Mouse (Mus musculus): ENCODE results near the gene Cela1. TPM values are rescaled to one million over a fixed set of nuclear protein-coding genes. Genes with fewer than 3 reads are reported as not detected.

Gene Cela1
- polyA plus RNA-seq, 1 experiment, result 8.3 TPM

DNA sequence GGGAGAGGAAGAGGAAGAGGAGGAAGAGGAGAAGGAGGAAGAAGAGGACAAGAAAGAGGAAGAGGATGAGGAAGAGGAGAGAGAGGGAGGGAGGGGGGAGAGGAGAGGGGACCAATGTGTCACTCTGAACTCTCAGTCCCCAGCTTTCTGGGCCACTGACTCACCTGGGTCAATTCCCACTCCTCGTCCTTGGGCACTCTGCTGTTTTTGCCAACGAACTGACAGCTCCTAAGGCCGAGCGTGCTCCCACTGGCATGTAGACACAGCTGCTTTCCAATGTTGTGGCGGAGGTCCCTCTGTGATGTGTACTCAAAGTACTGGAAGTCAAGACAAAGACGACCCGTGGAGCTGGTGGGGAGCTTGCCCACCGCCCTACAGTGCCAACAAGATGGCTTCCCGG is 6.7 kb upstream of the Cela1 start:
- TF ChIP-seq CTCF (IDR thresholded peaks at IDR 0.05; ENCODE audit: extremely low read depth, insufficient read depth, low read length) (no peak), POLR2A (IDR thresholded peaks at IDR 0.05; ENCODE audit: extremely low read depth, insufficient read depth, low read length) (no peak)
- no peak overlapping the region for H3K4me3 ChIP-seq (ENCODE audit: insufficient read depth, low read length)
- no peak overlapping the region for H3K27ac ChIP-seq (ENCODE audit: insufficient read depth, low read length)
- H3K4me1 ChIP-seq (ENCODE audit: control insufficient read depth, insufficient read depth, low read length), result no peaks in the 10 kb centered on the region

DNA sequence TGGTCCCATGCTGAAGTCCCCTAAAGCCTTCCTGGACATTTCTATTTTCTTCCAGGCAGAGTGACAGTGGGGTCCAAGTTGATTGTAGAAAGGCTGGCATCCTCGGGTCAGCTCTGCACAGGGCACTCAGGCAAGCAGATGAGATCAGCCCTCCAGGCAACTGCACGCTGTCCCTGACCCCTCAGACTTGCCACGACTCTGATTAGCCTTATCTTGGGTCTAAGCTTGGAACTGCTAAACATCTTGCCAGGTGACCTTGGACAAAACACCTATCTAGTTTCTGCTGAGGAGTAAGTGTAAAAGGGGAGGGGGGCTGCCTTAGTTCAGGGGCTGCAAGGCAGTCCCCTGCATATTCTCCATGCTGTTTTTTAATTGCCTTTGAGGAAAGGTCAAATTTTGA is 4.3 kb upstream of the Cela1 start:
- no peak for TF ChIP-seq POLR2A (IDR thresholded peaks at IDR 0.05; ENCODE audit: extremely low read depth, insufficient read depth, low read length)
- TF ChIP-seq CTCF (IDR thresholded peaks at IDR 0.05; ENCODE audit: extremely low read depth, insufficient read depth, low read length), result no peak
- H3K4me3 ChIP-seq (ENCODE audit: insufficient read depth, low read length), result no peak overlapping the region
- H3K27ac ChIP-seq (ENCODE audit: insufficient read depth, low read length), result no peak overlapping the region
- no peaks in the 10 kb centered on the region for H3K4me1 ChIP-seq (ENCODE audit: control insufficient read depth, insufficient read depth, low read length)

DNA sequence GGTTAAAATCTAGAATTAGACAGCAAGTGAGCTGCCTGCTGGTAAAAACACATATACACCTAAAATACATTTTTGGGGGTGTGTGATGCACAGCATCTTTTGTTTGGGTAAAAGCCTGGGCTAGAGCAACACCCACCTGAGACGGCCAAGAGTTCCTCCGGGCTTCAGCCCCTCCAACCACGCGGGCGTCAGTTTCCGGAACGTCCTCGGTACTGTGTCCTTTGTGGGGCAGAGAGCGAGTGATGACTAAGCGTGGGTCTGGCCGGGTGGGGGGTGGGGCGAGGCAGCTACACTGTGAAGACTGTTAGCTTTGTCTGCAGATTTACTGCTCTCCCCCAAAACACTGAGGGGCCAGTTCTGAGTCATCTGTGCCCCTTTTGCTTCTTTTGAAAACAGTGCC is 732 bp downstream of the Cela1 start:
- Histone ChIP-seq H3K4me3 (ENCODE audit: insufficient read depth, low read length) (no peak overlapping the region), H3K4me1 (ENCODE audit: control insufficient read depth, insufficient read depth, low read length) (no peaks in the 10 kb centered on the region), H3K27ac (ENCODE audit: insufficient read depth, low read length) (no peak overlapping the region)
- TF ChIP-seq POLR2A (IDR thresholded peaks at IDR 0.05; ENCODE audit: extremely low read depth, insufficient read depth, low read length) (no peak), CTCF (IDR thresholded peaks at IDR 0.05; ENCODE audit: extremely low read depth, insufficient read depth, low read length) (no peak)

DNA sequence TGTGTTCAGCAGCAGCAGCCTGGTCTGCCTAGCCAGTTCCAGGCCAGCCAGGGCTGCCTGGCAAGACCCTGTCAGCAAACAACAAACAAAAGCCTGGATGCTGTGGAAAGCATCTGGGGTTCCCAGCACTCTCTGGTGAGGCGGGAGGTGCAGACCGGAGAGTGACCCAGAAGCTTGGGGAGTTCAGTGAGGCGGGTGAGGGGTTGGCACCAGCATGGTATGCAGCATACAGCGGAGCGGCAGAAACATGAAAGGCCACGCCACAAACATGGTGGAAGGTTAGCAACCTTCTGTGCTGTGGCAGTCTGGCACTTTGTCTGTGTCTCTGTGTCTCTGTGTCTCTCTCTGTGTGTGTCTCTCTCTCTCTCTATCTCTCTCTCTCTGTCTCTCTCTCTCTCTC is 1.3 kb downstream of the Cela1 start:
- H3K4me3 ChIP-seq (ENCODE audit: insufficient read depth, low read length), result no peak overlapping the region
- no peaks in the 10 kb centered on the region for H3K4me1 ChIP-seq (ENCODE audit: control insufficient read depth, insufficient read depth, low read length)
- TF ChIP-seq POLR2A (IDR thresholded peaks at IDR 0.05; ENCODE audit: extremely low read depth, insufficient read depth, low read length) (no peak), CTCF (IDR thresholded peaks at IDR 0.05; ENCODE audit: extremely low read depth, insufficient read depth, low read length) (no peak)
- no peak overlapping the region for H3K27ac ChIP-seq (ENCODE audit: insufficient read depth, low read length)

DNA sequence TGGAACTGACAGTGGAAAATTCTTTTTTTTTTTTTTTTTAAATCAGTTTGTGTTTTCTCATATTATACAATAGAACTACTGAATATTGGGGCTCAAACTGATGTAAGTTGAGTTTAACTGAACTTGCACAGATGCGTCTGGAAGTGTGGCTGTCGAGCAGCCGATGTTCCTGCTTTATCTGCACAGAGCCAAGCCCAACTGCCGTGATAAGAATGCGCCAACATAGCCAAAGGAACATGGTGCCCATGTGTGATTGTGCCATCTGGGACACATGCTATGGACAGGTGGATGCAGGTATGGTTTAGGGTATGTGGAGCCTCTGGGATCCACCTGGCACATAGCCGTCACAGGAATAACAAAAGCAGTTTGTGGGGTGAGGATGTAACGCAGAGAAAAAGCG is 1.9 kb downstream of the Cela1 start:
- Histone ChIP-seq H3K27ac (ENCODE audit: insufficient read depth, low read length) (no peak overlapping the region), H3K4me1 (ENCODE audit: control insufficient read depth, insufficient read depth, low read length) (no peaks in the 10 kb centered on the region), H3K4me3 (ENCODE audit: insufficient read depth, low read length) (no peak overlapping the region)
- TF ChIP-seq CTCF (IDR thresholded peaks at IDR 0.05; ENCODE audit: extremely low read depth, insufficient read depth, low read length) (no peak), POLR2A (IDR thresholded peaks at IDR 0.05; ENCODE audit: extremely low read depth, insufficient read depth, low read length) (no peak)

DNA sequence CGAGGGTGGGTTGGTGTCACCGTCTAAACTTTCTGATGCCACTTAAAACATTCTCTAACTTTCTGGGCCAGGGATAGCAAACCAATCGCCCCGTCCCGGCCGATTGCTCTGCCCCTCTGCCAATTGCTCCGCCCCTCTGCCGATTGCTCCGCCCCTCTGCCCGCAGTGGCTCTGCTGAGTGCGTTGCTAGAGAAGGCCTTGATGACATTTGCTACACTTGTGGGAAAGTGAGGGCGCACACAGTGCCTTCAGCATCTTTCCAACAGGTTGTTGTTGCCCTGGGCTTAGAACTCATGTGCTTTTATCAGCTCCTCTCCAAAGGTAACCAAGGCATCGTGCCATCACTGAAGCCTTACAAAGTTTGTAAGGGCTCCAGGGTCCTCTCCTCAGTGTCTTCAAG is 2.5 kb downstream of the Cela1 start:
- TF ChIP-seq POLR2A (IDR thresholded peaks at IDR 0.05; ENCODE audit: extremely low read depth, insufficient read depth, low read length) (no peak), CTCF (IDR thresholded peaks at IDR 0.05; ENCODE audit: extremely low read depth, insufficient read depth, low read length) (no peak)
- no peaks in the 10 kb centered on the region for H3K4me1 ChIP-seq (ENCODE audit: control insufficient read depth, insufficient read depth, low read length)

DNA sequence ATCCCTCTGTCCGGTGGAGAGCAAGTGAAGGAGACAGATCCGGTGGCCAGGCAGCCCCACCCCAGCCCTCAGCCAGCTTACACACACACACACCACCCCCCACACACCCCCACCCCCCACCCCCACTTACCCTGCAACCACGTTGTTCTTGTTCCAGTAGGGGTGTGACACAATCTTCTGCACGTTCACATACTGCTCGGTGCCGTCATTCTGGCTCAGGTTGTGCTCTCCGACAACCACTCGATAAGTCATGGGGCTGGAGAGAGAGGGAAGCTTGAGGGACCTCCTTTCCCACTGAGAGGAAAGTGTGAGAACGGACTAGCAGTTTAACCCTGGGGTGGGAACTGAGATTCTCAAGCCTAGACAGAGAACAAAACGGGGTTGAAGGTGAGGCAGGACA is 3.3 kb downstream of the Cela1 start:
- Histone ChIP-seq H3K4me1 (ENCODE audit: control insufficient read depth, insufficient read depth, low read length) (no peaks in the 10 kb centered on the region), H3K4me3 (ENCODE audit: insufficient read depth, low read length) (no peak overlapping the region), H3K27ac (ENCODE audit: insufficient read depth, low read length) (no peak overlapping the region)
- TF ChIP-seq CTCF (IDR thresholded peaks at IDR 0.05; ENCODE audit: extremely low read depth, insufficient read depth, low read length), result no peak
- no peak for TF ChIP-seq POLR2A (IDR thresholded peaks at IDR 0.05; ENCODE audit: extremely low read depth, insufficient read depth, low read length)

More for the DNA sequence above, 2.5 kb downstream of the Cela1 start:
- Histone ChIP-seq H3K4me3 (ENCODE audit: insufficient read depth, low read length) (no peak overlapping the region), H3K27ac (ENCODE audit: insufficient read depth, low read length) (no peak overlapping the region)

DNA sequence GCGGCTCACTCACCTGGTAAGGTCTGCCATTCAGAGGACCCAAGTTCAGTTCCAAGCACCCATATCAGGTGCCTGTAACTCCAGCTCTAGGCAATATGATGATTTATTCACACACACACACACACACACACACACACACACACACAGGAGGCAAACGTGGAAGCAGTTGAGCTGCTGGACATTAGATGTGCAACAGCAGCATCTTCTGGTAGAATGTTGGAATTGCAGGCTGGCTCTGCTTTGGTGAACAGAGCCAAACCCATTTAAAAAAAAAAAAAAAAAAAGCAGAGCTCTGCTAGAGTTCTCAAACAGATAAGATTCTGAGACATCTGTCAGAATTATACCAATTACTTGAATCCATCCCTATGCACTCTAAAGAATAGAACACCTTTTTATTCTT is 4.7 kb downstream of the Cela1 start:
- H3K4me1 ChIP-seq (ENCODE audit: control insufficient read depth, insufficient read depth, low read length), result no peaks in the 10 kb centered on the region
- TF ChIP-seq CTCF (IDR thresholded peaks at IDR 0.05; ENCODE audit: extremely low read depth, insufficient read depth, low read length) (peak; percentile 97), POLR2A (IDR thresholded peaks at IDR 0.05; ENCODE audit: extremely low read depth, insufficient read depth, low read length) (no peak)
- H3K27ac ChIP-seq (ENCODE audit: insufficient read depth, low read length), result no peak overlapping the region
- H3K4me3 ChIP-seq (ENCODE audit: insufficient read depth, low read length), result no peak overlapping the region

DNA sequence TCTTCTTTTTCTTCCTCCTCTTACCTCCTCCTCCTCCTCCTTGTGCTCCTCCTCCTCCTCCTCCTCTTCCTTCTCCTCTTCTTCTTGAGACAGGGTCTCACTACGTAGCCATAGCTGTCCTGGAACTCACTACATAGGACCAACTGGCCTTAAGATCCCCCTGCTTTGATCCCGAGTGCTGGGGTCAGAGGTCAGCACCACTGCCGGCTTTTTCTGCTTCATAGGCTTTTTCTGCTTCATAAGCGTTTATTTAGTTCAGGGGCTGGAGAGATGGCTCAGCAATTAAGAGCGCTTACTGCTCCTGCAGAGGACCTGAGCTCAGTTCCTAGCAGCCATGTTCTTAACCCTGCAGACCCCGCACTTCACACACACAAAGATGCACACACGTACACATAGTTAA is 6.0 kb downstream of the Cela1 start:
- Histone ChIP-seq H3K27ac (ENCODE audit: insufficient read depth, low read length) (no peak overlapping the region), H3K4me1 (ENCODE audit: control insufficient read depth, insufficient read depth, low read length) (no peaks in the 10 kb centered on the region), H3K4me3 (ENCODE audit: insufficient read depth, low read length) (no peak overlapping the region)
- no peak for TF ChIP-seq CTCF (IDR thresholded peaks at IDR 0.05; ENCODE audit: extremely low read depth, insufficient read depth, low read length)
- no peak for TF ChIP-seq POLR2A (IDR thresholded peaks at IDR 0.05; ENCODE audit: extremely low read depth, insufficient read depth, low read length)

DNA sequence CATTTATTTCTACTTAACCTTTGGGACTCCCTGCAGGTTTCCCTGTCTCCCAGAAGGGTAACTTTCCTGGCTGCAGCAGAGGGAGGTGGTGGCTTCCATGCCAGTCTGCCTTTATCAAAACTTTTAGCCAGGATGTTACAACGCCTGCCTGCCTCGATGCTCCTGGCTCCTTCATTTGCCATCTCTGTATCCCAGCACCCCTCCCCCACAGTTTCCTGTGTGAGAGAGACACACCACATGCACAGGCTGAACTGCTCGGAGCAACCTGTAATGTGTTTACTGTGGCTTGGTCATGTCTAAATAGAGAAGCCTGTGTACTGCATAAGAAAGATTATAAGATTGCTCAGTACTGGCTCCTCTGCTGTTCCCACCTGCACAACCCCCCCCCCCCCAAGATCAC is 7.3 kb downstream of the Cela1 start:
- Histone ChIP-seq H3K4me3 (ENCODE audit: insufficient read depth, low read length) (no peak overlapping the region), H3K4me1 (ENCODE audit: control insufficient read depth, insufficient read depth, low read length) (no peaks in the 10 kb centered on the region), H3K27ac (ENCODE audit: insufficient read depth, low read length) (no peak overlapping the region)
- TF ChIP-seq CTCF (IDR thresholded peaks at IDR 0.05; ENCODE audit: extremely low read depth, insufficient read depth, low read length) (no peak), POLR2A (IDR thresholded peaks at IDR 0.05; ENCODE audit: extremely low read depth, insufficient read depth, low read length) (no peak)

DNA sequence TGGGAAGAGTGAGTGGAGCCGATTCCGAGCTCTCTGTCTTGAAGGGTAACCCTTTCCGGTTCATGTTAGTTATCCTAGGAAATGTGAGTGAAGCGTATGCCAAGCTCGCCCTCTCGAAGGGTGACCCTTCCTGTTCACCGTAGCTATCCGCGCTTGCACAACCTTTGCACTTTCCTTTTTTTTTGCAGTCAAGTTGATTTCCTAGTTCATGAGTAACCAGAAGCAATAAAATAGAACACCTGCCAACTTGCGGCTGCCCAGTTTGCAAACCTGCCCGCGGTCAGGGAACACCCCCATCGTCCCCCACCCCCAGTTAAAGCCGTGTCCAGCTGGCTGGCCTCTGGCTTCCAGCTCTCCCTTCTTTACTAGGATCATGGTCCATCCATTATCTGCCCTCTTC is 8.7 kb downstream of the Cela1 start:
- H3K27ac ChIP-seq (ENCODE audit: insufficient read depth, low read length), result no peak overlapping the region
- TF ChIP-seq CTCF (IDR thresholded peaks at IDR 0.05; ENCODE audit: extremely low read depth, insufficient read depth, low read length) (no peak), POLR2A (IDR thresholded peaks at IDR 0.05; ENCODE audit: extremely low read depth, insufficient read depth, low read length) (no peak)
- H3K4me1 ChIP-seq (ENCODE audit: control insufficient read depth, insufficient read depth, low read length), result no peaks in the 10 kb centered on the region
- H3K4me3 ChIP-seq (ENCODE audit: insufficient read depth, low read length), result no peak overlapping the region
